Mouse (Mus musculus): ENCODE measurements around the gene Tpi1.

DNA sequence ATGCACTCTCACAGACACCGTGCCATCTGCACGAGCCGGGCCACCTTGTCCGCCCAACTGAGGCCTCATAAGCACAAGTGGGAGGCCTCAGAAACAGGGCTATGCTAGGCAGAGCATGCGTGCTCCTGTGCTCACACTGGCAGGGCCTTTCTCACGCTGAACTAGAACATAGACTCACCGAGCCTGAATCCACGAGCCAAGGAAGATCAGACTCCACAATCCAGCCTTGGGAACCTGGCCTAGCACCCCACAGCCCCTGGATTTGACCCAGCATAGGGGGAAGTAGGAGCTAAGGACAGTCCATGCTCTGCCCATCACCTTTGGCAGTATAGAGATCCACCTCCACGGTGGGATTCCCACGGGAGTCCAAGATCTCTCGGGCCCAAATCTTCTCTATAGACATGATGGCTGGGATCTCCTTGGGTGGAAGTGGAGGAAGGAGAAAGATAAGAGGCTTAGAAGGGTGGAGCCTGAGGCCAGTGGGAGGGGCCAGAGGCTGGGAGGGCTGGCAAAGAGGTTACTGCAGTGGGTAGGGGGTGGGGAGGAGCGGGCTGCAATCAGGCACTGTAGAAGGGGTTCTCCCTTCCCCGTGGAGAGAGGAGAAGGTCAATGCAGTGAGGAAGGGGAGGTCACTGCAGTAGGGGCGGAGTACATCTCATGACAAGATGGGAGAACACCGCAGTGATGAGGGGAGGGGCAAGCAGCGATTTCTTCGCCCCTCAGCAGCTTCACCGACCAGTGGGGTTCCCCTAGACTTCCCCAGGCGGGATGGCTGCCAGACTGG lies 46.0 kb downstream of the Tpi1 start:
- TF ChIP-seq CTCF (IDR thresholded peaks at IDR 0.05; ENCODE audit: low read depth, low read length) (no peak), POLR2A (IDR thresholded peaks at IDR 0.05; ENCODE audit: borderline replicate concordance, low read depth, low read length) (no peak)

All from bone marrow macrophage, adult 2 months (primary cell).